In the genomic region with DNA sequence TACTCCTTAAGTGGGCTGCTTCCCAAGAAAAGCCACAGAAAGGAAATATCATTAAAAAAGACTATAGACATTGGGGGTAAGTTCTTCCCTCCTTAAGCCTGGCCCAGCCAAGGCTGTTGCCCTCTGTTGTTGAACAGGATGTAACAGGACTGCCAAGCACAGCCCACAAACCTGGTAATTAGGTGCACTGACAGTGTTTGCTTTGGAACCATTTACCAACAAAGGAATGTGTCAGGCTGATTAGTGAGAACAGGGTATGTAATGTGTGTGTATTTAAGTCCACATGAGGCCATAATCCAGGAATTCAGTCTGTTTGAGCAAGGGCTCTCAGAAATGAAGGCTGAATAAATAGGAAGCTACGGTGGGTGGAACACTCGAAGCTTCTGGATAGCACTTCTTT, we compare ENCODE assay signal across 11 mouse cellular contexts.
DNase-seq lines count a peak whose midpoint lies in the region; ATAC-seq and TF ChIP-seq lines count a peak whose summit lies in the region.
"Had no signal": no experiment of that assay in that cellular context is flagged by ENCODE, and none has a peak within 500 bp of the region (broad histone marks: within the 10 kb centered on the region; RNA-seq: fewer than 3 reads in every experiment).

No protein-coding gene starts in this region.

- ATAC-seq in kidney, embryonic 15.5 days (replicated peaks; ENCODE audit: low FRiP score), result no peak
- ATAC-seq in stomach, embryonic 15.5 days (ENCODE audit: insufficient read depth, low FRiP score, low read depth), result peak; percentile 94
- ATAC-seq in hindbrain, postnatal 0 days, result no peak

- no peaks in the 10 kb centered on the region for H3K9me3 ChIP-seq in kidney, embryonic 15.5 days (replicated peaks)
- H3K9me3 ChIP-seq in stomach, embryonic 15.5 days, result no peaks in the 10 kb centered on the region
- no peaks in the 10 kb centered on the region for H3K9me3 ChIP-seq in hindbrain, postnatal 0 days (ENCODE audit: low read length)
- H3K9me3 ChIP-seq: hindbrain, embryonic 13.5 days; liver, embryonic 15.5 days; neural tube, embryonic 13.5 days had no signal

- H3K9ac ChIP-seq in kidney, embryonic 15.5 days, result no peak overlapping the region
- no peak overlapping the region for H3K9ac ChIP-seq in stomach, embryonic 15.5 days
- no peak overlapping the region for H3K9ac ChIP-seq in hindbrain, postnatal 0 days (replicated peaks; ENCODE audit: low read length)
- H3K9ac ChIP-seq: hindbrain, embryonic 13.5 days; liver, embryonic 15.5 days; neural tube, embryonic 13.5 days had no signal

- 56% methylated on average over 2 of the region's 2 CpGs for WGBS in kidney, embryonic 15.5 days
- WGBS in stomach, embryonic 15.5 days, result 48% methylated on average over 2 of the region's 2 CpGs
- WGBS in hindbrain, postnatal 0 days, result 74% methylated on average over 2 of the region's 2 CpGs

- no peak for TF ChIP-seq CTCF in hindbrain, postnatal 0 days (IDR thresholded peaks at IDR 0.05; ENCODE audit: low read depth)

- 0 out of 2 replicates have a peak, but pooled peaks cover 5% of the 10 kb centered on the region for H3K4me1 ChIP-seq in kidney, embryonic 15.5 days
- H3K4me1 ChIP-seq in stomach, embryonic 15.5 days, result peaks cover 9% of the 10 kb centered on the region; the same call in 1 of the 2 replicates
- no peaks in the 10 kb centered on the region for H3K4me1 ChIP-seq in hindbrain, postnatal 0 days (ENCODE audit: insufficient read depth, low read length)
- H3K4me1 ChIP-seq: liver, embryonic 15.5 days had no signal

- DNase-seq in kidney, adult 18-20 months, result peak; percentile 29
- DNase-seq in gonadal fat pad, adult 2 months (ENCODE audit: low read depth), result peak; percentile 88
- DNase-seq in kidney, postnatal 36 days, result peak; percentile 26 to 56
- no peak for DNase-seq in hindbrain, postnatal 0 days (ENCODE audit: low spot score)
- DNase-seq in frontal cortex, postnatal 14 days (ENCODE audit: low spot score in 2 of 2), result no peak
- DNase-seq in cerebellum, adult 18-20 months, result no peak

- no peaks in the 10 kb centered on the region for H3K36me3 ChIP-seq in kidney, embryonic 15.5 days
- H3K36me3 ChIP-seq in stomach, embryonic 15.5 days, result no peaks in the 10 kb centered on the region
- no peaks in the 10 kb centered on the region for H3K36me3 ChIP-seq in hindbrain, postnatal 0 days (ENCODE audit: insufficient read depth, low read length)
- H3K36me3 ChIP-seq: hindbrain, embryonic 13.5 days; liver, embryonic 15.5 days; neural tube, embryonic 13.5 days had no signal

- no peak overlapping the region for H3K27ac ChIP-seq in kidney, embryonic 15.5 days
- peak overlapping the region; percentile 77 for H3K27ac ChIP-seq in stomach, embryonic 15.5 days
- H3K27ac ChIP-seq in hindbrain, postnatal 0 days, result no peak overlapping the region
- H3K27ac ChIP-seq: hindbrain, embryonic 13.5 days; liver, embryonic 15.5 days; neural tube, embryonic 13.5 days had no signal

- no peak overlapping the region for H3K4me2 ChIP-seq in kidney, embryonic 15.5 days
- no peak overlapping the region for H3K4me2 ChIP-seq in stomach, embryonic 15.5 days
- no peak overlapping the region for H3K4me2 ChIP-seq in hindbrain, postnatal 0 days (ENCODE audit: low read depth, low read length)
- H3K4me2 ChIP-seq: hindbrain, embryonic 13.5 days; liver, embryonic 15.5 days; neural tube, embryonic 13.5 days had no signal

- H3K4me3 ChIP-seq in kidney, embryonic 15.5 days (replicated peaks), result no peak overlapping the region
- no peak overlapping the region for H3K4me3 ChIP-seq in stomach, embryonic 15.5 days (replicated peaks)
- H3K4me3 ChIP-seq in hindbrain, postnatal 0 days (ENCODE audit: low read length), result no peak overlapping the region
- H3K4me3 ChIP-seq: hindbrain, embryonic 13.5 days; liver, embryonic 15.5 days; neural tube, embryonic 13.5 days had no signal

- H3K27me3 ChIP-seq in kidney, embryonic 15.5 days, result no peaks in the 10 kb centered on the region
- no peaks in the 10 kb centered on the region for H3K27me3 ChIP-seq in stomach, embryonic 15.5 days (replicated peaks)
- H3K27me3 ChIP-seq in hindbrain, postnatal 0 days (ENCODE audit: insufficient read depth, low read length), result no peaks in the 10 kb centered on the region
- H3K27me3 ChIP-seq: hindbrain, embryonic 13.5 days; liver, embryonic 15.5 days; neural tube, embryonic 13.5 days had no signal

Comparison
In these comparisons a context has a peak if more than half of its experiments do, and no peak if none do; other contexts are left out.
1. DNase-seq: peak in kidney, adult 18-20 months (single experiment), gonadal fat pad, adult 2 months (single experiment) and kidney, postnatal 36 days (2 of 2); none in hindbrain, postnatal 0 days (single experiment), frontal cortex, postnatal 14 days (0 of 2) and cerebellum, adult 18-20 months (0 of 2).